Mouse (Mus musculus) midbrain, embryonic 12.5 days (tissue): ENCODE results near the gene Lrrn4cl. TPM values are rescaled to one million over a fixed set of nuclear protein-coding genes. Genes with fewer than 3 reads are reported as not detected.
"Not testable (repeated sequence)": the region's sequence is repeated elsewhere in the genome, so short reads cannot be mapped to it uniquely, and the experiment has no call there.

Experiments used
- ATAC-seq: fragments of 200-750 bp; cut with Nextera tagmentation; 2 replicates; pipeline ENCODE4 v1.8.0; 2017; ENCODE audit warnings: low read depth, moderate TSS enrichment, moderate library complexity; ENCODE audit not compliant: low FRiP score
- H3K27ac ChIP-seq: fragments of 300-500 bp; sonication (generic); replicated peaks from 2 replicates; pipeline ENCODE4 v1.5.1; 2016; ENCODE audit warnings: mild to moderate bottlenecking
- H3K27me3 ChIP-seq: fragments of 300-500 bp; sonication (generic); 2 replicates; pipeline ENCODE4 v1.6.1; 2016; ENCODE audit warnings: mild to moderate bottlenecking
- H3K36me3 ChIP-seq: fragments of 300-500 bp; sonication (generic); 2 replicates; pipeline ENCODE4 v1.6.1; 2016
- H3K4me1 ChIP-seq: fragments of 300-500 bp; sonication (generic); 2 replicates; pipeline ENCODE4 v1.6.1; 2016
- H3K4me2 ChIP-seq: fragments of 300-500 bp; sonication (generic); replicated peaks from 2 replicates; pipeline ENCODE4 v1.6.1; 2016; ENCODE audit warnings: mild to moderate bottlenecking, moderate library complexity
- H3K4me3 ChIP-seq: fragments of 300-500 bp; sonication (generic); 2 replicates; pipeline ENCODE4 v1.5.1; 2016; ENCODE audit warnings: mild to moderate bottlenecking
- H3K9ac ChIP-seq: fragments of 300-500 bp; sonication (generic); replicated peaks from 2 replicates; pipeline ENCODE4 v1.6.1; 2016; ENCODE audit warnings: mild to moderate bottlenecking, moderate library complexity
- H3K9me3 ChIP-seq: fragments of 300-500 bp; sonication (generic); 2 replicates; pipeline ENCODE4 v1.6.1; 2016; ENCODE audit warnings: mild to moderate bottlenecking
- WGBS: fragments of 180-500 bp; shearing (Covaris S2); methylation state at CpG from one replicate; pipeline ENCODE4 v1.1.7; 2016; 5-methylcytosine and 5-hydroxymethylcytosine counted together
- polyA plus RNA-seq: library from polyadenylated mRNA; unstranded; fragments of >200 nt; fragmentation: Nextera tagmentation; extraction: Ambion mirVana; gene quantifications from 2 replicates; pipeline ENCODE4 v1.2.1, GENCODE M21; 2016

The Lrrn4cl gene
- polyA plus RNA-seq, 1 experiment from 2014 or later, result 0.55 TPM

DNA sequence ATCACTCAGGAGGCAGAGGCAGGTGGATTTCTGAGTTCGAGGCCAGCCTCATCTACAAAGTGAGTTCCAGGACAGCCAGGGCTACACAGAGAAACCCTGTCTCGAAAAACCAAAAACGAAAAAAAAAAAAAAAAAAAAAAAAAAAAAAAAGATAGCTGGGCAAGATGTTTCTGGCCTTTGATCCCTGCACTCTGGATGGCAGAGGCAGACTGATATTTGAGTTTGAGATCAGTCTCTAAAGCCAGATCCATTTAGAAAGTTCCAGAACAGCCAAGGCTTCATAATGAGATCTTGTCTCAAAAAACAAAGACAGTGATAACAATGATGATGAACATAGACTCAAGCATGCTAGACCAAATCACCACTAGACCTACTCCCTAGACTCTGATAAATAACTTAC, 19.8 kb downstream of the Lrrn4cl start:
- H3K4me2 ChIP-seq, ATAC-seq: not testable (repeated sequence)
- 82% methylated on average over 3 of the region's 3 CpGs for WGBS

DNA sequence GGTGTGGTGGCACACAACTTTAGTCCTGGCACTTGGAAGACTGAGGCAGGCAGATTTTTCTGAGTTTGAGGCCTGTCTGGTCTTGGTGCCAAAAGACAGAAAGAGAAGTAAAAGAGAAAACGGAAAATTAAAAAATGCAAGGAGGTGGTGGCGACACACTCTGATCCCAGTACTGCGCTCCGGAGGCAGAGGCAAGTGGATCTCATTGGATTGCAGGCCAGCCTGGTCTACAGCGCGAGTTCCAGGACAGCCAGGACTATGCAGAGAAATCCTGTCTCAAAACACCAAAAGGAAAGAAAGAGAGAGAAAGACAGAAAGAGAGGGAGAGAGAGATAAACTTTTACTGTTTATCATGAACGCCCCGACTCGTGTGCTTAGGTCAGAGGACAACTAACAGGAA, 20.3 kb downstream of the Lrrn4cl start:
- WGBS, result 61% methylated on average over 9 of the region's 9 CpGs
- peak overlapping the region; percentile 73 for H3K27ac ChIP-seq
- H3K4me1 ChIP-seq, result peaks cover 13% of the 10 kb centered on the region
- peak; percentile 50 for ATAC-seq
- peak overlapping the region; percentile 94 for H3K9ac ChIP-seq
- peak overlapping the region; percentile 93 for H3K4me3 ChIP-seq
- H3K4me2 ChIP-seq, result peak overlapping the region; percentile 91
- no peaks in the 10 kb centered on the region for H3K9me3 ChIP-seq
- peaks cover 28% of the 10 kb centered on the region for H3K36me3 ChIP-seq
- no peaks in the 10 kb centered on the region for H3K27me3 ChIP-seq

More for the DNA sequence above, 19.8 kb downstream of the Lrrn4cl start:
- Histone ChIP-seq H3K4me1 (peaks cover 13% of the 10 kb centered on the region), H3K36me3 (peaks cover 24% of the 10 kb centered on the region)
- H3K27me3 ChIP-seq, H3K9ac ChIP-seq, H3K27ac ChIP-seq, H3K4me3 ChIP-seq, H3K9me3 ChIP-seq: not testable (repeated sequence)

DNA sequence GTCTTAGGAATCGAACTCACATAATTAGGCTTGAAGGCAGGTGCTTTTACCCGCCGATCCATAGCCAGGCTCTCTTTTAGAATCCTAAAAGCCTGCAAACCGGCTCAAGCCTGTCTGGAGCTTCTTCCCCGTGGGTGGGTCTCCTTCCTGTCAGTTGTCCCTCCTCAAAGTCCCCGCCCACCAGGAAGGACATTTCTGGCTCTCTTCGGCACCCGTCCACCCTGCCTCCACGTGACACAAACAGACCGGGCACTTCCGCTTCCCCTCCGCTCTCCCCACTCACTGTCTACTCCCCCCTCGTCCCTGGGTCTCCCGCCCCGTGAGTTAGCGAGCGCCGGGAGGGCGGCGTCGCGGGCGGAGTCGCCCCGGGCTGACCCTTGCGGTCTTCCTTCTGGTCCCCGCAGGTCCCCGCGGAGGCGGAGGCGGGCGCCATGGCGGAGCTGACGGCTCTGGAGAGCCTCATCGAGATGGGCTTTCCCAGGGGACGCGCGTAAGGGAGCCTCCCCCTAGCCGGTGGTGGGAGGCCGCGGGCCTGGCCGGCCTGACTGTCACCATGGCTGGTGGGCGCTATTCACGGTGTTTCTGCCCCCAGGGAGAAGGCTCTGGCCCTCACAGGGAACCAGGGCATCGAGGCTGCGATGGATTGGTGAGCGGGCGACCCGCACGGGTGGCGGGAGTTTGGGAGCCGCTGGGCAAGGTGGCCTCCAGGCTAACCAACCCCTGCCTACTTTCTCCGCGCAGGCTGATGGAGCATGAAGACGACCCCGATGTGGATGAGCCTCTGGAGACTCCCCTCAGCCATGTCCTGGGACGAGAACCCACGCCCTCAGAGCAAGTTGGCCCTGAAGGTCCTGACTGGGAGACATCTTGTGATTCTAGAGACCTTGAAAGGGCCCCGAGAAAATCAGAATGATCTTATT, 21.0 kb downstream of the Lrrn4cl start, which contains the start of gene Ubxn1:
Ubxn1 (plus strand) TSS at position 230 of the 920 bp plus-strand sequence.
- Histone ChIP-seq H3K36me3 (peaks cover 35% of the 10 kb centered on the region), H3K27me3 (no peaks in the 10 kb centered on the region), H3K4me3 (peak within 1 kb of the TSS; percentile 93), H3K27ac (peak within 1 kb of the TSS; percentile 73), H3K9ac (peak within 1 kb of the TSS; percentile 94), H3K9me3 (no peaks in the 10 kb centered on the region), H3K4me1 (peaks cover 13% of the 10 kb centered on the region), H3K4me2 (peak within 1 kb of the TSS; percentile 91)
- 1% methylated on average over 59 of the region's 59 CpGs for WGBS
- peak; percentile 99 for ATAC-seq

DNA sequence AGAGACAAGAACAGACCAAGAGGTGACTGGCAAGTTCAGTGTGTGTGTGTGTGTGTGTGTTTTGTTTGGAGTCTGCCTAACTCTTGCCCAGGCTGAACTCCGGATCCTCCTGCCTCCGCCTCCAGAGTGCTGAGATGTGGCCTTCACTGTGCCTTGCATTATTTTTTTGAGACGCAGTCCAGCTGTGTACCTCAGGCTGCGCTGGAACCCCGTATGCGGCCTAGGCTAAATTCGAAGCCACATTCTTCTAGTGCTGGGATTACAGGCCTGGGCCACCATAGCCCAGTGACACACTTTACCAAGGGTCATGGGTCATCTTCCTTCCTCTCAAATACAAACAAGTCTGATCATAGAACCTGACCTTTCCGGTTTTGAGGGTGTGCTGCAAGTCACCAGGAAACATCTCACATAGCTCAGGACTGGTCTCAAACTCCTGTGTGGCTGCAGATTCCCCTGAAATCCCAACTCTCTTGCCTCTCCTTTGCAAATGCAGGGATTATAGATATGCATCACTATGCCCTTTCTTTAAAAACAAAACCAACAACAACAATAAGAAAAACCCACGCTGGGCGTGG, 21.8 kb downstream of the Lrrn4cl start:
- Histone ChIP-seq H3K4me2 (peak overlapping the region; percentile 91), H3K36me3 (peaks cover 43% of the 10 kb centered on the region), H3K27me3 (no peaks in the 10 kb centered on the region), H3K9me3 (no peaks in the 10 kb centered on the region), H3K4me3 (peak overlapping the region; percentile 93), H3K27ac (peak overlapping the region; percentile 73), H3K4me1 (peaks cover 13% of the 10 kb centered on the region), H3K9ac (peak overlapping the region; percentile 94)
- 75% methylated on average over 10 of the region's 10 CpGs for WGBS
- ATAC-seq, result no peak

DNA sequence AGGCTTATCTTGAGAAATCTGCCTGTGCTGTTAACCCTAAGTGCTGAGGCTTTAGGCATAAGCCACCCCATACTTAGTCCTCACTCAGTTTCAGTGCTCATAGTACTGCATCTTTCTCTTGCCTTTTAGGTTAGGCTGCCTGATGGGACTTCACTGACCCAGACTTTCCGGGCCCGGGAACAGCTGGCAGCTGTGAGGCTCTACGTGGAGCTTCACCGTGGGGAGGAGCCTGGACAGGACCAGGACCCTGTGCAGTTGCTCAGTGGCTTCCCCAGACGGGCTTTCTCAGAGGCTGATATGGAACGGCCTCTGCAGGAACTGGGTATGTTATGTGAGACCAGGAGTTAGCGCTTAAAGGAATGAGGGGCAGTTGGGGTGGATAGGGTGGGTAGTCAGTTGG, 24.5 kb downstream of the Lrrn4cl start:
- no peak overlapping the region for H3K4me3 ChIP-seq
- peaks cover 51% of the 10 kb centered on the region for H3K36me3 ChIP-seq
- H3K4me1 ChIP-seq, result peaks cover 19% of the 10 kb centered on the region
- no peak for ATAC-seq
- H3K9me3 ChIP-seq, result no peaks in the 10 kb centered on the region
- H3K27ac ChIP-seq, result no peak overlapping the region
- H3K9ac ChIP-seq, result no peak overlapping the region
- 95% methylated on average over 7 of the region's 7 CpGs for WGBS
- no peak overlapping the region for H3K4me2 ChIP-seq
- no peaks in the 10 kb centered on the region for H3K27me3 ChIP-seq

DNA sequence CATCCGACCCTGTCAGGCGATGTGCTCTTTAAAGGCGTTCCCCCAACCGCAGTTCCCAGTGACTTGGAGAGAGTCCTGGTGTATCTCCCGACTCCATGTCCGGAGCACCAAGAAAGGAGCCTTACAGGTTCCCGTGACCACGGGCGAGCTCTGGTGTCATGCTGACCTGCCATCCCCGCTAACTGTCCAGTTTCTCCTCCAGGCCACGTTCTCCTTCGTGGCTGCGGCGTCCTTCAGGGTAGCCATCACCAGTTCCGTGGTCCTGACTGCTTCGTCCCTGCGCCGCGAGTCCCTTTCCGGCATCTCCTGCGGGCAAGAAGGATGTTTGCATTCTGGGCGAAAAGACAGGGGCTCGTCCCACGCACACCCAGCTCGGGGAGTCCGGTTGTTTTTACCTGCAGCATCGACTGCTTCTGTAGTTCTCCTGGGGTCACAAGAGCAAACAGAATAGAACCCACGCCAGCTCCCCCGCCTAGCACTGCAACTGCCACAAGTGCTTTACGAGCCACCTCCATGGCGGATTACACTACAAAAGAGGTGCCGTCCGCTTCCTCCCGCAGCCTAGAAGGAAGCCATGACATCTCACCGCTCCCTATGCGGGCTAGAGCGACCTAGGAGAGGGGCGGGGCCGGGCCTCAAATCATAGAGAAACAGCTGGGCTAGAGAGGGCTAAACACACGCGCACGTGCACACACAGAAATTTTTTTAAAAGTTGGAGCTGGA, 29.9 kb downstream of the Lrrn4cl start, which contains the start of gene Uqcc3:
Uqcc3 (minus strand) TSS at position 613 of the 723 bp plus-strand sequence.
- peaks cover 27% of the 10 kb centered on the region for H3K36me3 ChIP-seq

DNA sequence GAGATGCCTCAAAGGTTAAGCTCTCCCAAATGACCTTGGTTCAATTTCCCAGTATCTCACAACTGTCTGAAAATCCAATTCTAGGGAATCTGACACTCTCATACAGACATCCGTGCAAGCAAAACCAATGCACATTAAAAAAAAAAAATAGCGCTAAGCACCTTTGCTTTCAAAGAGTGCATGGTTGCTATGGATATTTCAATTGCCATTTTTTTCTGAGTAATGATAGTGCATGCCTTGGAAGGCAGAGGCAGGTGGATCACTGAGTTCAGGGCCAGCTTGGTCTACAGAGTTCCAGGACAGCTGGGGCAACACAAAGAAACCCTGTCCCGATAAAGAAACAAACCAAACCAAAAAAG, 30.4 kb downstream of the Lrrn4cl start:
- Histone ChIP-seq H3K4me1 (peaks cover 12% of the 10 kb centered on the region), H3K4me2 (peak overlapping the region; percentile 92), H3K9me3 (no peaks in the 10 kb centered on the region), H3K27me3 (no peaks in the 10 kb centered on the region), H3K4me3 (peak overlapping the region; percentile 69), H3K27ac (no peak overlapping the region), H3K36me3 (peaks cover 21% of the 10 kb centered on the region), H3K9ac (peak overlapping the region; percentile 80)
- ATAC-seq, result 0 out of 2 replicates have a peak, but pooled peaks have one; percentile 8
- whole genome bisulfite sequencing, result 14% methylated on average over 3 of the region's 3 CpGs

More for the DNA sequence above, 29.9 kb downstream of the Lrrn4cl start, which contains the start of gene Uqcc3:
- H3K4me1 ChIP-seq, result peaks cover 12% of the 10 kb centered on the region
- H3K27me3 ChIP-seq, result no peaks in the 10 kb centered on the region
- under 1% methylated on average over 42 of the region's 42 CpGs for WGBS
- H3K4me3 ChIP-seq, result peak within 1 kb of the TSS; percentile 69
- peak; percentile 98 for ATAC-seq
- H3K9me3 ChIP-seq, result no peaks in the 10 kb centered on the region
- peak within 1 kb of the TSS; percentile 80 for H3K9ac ChIP-seq
- peak within 1 kb of the TSS; percentile 92 for H3K4me2 ChIP-seq
- peak within 1 kb of the TSS; percentile 83 for H3K27ac ChIP-seq

DNA sequence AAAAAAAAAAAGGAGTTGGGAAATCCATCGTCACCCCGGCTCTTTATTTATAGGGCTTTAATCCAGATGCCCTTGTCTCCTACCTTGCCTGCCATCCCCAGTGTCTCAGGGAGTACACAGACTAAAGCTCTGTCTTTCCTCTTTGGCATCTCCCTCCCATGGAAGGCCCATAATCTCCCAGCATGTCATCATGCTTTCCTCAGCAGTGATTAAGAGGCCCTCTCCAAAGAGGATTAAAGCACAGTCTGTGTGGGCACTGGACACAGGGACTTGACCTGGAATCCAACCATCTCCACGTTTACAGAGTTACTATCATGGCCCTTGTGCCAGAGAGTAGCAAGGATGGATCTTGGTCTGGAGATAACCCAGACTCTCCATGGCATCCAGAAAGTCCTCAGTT, 33.0 kb downstream of the Lrrn4cl start, which contains the start of the genes Lbhd1 and Gm49403:
Lbhd1 (plus strand) TSS at position 117 of the 400 bp plus-strand sequence.
Gm49403 (plus strand) TSS at position 315 of the 400 bp plus-strand sequence.
- no peaks in the 10 kb centered on the region for H3K27me3 ChIP-seq
- H3K4me3 ChIP-seq, result no peak within 1 kb of the TSS
- 65% methylated on average over 3 of the region's 3 CpGs for WGBS
- peaks cover 23% of the 10 kb centered on the region for H3K4me1 ChIP-seq
- no peak within 1 kb of the TSS for H3K9ac ChIP-seq
- 0 out of 2 replicates have a peak, but pooled peaks cover 3% of the 10 kb centered on the region for H3K36me3 ChIP-seq
- ATAC-seq, result no peak
- no peak within 1 kb of the TSS for H3K27ac ChIP-seq
- no peaks in the 10 kb centered on the region for H3K9me3 ChIP-seq
- H3K4me2 ChIP-seq, result no peak within 1 kb of the TSS

DNA sequence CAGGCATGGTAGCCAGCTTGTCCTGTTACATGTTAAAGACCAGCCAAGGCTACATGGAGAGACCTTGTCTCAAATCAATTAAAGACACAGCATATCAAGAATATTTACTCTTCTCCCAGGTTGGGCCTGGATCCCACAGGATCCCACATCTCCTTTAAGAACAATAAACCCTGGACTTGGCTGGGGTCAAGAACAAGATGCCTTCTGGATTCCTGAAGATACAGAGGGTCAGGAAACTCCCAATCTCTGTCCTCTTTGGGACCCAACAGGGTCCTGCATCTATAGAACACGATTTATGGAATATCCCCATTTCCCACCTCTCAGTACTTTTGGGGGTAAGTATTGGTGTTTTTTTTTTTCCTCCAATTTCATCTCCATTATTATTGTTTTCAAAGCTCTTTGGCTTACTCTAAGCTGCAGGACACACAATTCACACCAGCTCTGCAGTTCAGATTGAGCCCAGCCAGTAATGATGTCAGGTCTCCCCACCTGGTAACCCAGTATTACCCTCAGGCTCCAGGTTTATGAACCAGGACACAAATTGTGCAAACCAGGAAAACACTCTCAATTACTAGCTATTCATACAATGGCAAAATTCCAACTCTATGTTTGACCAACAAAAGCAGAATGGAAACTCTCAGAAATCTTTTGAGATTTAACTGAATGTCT, 36.5 kb downstream of the Lrrn4cl start:
- no peaks in the 10 kb centered on the region for H3K9me3 ChIP-seq
- ATAC-seq, result no peak
- H3K4me2 ChIP-seq, result peak overlapping the region; percentile 75
- H3K27ac ChIP-seq, result no peak overlapping the region
- peaks cover 16% of the 10 kb centered on the region for H3K36me3 ChIP-seq
- H3K4me3 ChIP-seq, result no peak overlapping the region
- H3K9ac ChIP-seq, result no peak overlapping the region
- H3K4me1 ChIP-seq, result peaks cover 20% of the 10 kb centered on the region
- WGBS, result 42% methylated on average over 1 of the region's 1 CpGs
- H3K27me3 ChIP-seq, result no peaks in the 10 kb centered on the region

DNA sequence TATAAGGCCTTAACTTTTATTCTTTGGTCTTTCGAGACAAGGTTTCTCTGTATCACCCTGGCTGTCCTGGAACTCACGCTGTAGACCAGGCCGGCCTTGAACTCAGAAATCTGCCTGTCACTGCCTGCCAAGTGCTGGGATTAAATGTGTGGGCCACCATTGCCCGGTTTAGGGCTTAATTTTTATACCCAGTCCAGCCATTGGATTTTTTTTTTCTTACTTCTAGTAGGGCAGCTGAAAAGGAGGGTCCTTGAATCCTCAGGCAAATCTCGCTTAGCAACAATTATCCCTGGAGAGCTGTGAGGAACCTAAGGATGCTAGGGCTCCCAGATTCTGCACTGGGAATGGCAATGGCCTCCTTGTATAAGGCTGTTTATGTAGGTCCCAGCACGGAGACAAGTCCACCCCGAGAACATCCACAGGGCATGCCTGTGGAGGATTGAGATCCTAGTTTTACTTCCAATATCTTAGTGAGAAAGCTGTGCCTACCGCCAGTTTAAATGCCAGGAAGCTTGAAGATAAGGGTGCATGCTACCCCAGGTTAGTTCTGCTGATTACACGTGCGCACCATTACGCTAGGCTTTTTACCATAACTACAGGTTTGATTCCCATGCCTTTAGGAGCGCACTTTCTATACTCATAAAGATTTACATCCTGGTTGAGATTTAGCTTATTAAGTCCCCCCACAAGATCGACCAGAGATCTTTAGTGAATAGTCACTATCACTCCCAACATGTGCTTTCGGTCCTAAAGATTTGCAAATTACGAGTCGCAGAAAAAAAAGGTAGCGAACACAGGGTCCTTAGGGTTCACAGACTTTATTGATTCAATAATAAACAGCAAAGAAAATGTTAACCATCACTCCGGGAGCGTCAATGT, 37.3 kb downstream of the Lrrn4cl start:
- H3K4me2 ChIP-seq, result peak overlapping the region; percentile 75
- no peak for ATAC-seq
- H3K36me3 ChIP-seq, result peaks cover 16% of the 10 kb centered on the region
- H3K9ac ChIP-seq, result peak overlapping the region; percentile 81
- H3K4me1 ChIP-seq, result peaks cover 20% of the 10 kb centered on the region
- H3K9me3 ChIP-seq, result no peaks in the 10 kb centered on the region
- peak overlapping the region; percentile 67 for H3K4me3 ChIP-seq
- H3K27me3 ChIP-seq, result no peaks in the 10 kb centered on the region
- WGBS, result 16% methylated on average over 19 of the region's 19 CpGs
- peak overlapping the region; percentile 85 for H3K27ac ChIP-seq
